Mouse (Mus musculus) urinary bladder, postnatal 4 days (tissue): ENCODE measurements around the gene Pth1r.
"Not testable (repeated sequence)": the region's sequence is repeated elsewhere in the genome, so short reads cannot be mapped to it uniquely, and the experiment has no call there.

Experiments used
- DNase-seq, 2 experiments: peaks; one replicate each; pipeline ENCODE4 v3.0.0; 2021 to 2022; ENCODE audit warnings: low spot score in 2 of 2

Gene Pth1r

DNA sequence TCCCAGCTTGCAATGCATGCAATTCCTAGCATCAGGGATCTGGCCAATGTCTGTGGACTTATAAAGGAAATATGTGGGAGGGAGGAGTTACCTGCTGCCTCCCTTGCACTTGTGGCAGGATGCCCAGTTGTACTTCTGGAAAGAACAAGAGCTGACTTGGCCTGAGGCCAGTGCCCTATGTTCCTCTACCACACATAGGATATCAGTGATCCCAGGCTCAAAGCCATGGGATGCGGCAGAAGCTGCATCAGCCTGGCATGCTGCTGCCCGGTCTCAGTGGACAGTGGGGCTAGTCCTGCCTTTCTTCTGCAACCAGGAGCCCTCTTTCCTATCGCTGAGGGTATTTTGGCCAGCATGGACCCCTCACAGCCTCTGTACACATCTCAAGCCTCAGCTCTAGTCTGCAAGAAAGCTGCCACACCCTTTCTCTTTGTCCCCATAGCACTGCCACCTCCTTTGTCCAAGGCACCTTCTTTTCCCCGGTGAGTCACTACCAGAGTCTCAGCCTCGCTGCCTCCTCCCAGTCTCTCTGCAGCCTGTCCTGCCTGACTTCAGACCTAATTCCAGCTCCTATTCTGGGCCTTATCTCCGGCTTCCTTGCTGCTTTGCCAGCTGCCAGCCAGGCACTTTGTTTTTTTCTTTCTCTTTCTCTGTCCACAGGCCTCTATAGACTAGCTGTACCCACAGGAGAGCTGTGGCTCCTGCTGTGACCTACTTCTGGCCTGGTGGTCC, 62.7 kb downstream of the Pth1r start:
- peak; percentile 77 to 80 for DNase-seq

DNA sequence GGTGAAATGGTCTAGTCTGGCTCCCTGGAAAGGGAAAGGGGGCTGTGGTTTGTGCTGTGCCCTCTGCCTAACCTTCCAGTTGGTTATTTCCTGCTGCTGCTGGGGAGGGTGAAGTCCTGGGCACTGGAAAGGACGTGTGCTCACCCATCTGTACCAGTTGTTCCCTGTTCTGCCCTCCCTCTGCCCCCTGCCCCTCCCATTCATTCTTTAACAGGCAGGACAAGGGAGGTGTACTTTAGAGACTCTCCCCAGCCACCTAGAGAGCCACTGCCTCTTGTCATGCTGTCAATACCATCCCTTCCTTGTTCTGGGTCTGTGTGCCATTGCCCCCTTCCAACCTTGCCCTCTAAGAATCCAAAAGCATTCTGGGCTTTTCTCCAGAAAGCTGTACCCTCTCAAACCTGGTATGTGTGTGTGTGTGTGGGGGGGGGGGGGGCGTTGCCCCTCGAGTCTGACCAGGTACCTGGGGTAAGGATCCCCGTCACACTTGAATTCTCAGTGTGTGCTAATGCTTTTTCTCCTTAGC, 63.3 kb downstream of the Pth1r start:
- no peak for DNase-seq

GRCm38 (mm10) chr9:110682697-110683096, 64.2 kb downstream of the Pth1r start:
- not testable (repeated sequence) for DNase-seq

DNA sequence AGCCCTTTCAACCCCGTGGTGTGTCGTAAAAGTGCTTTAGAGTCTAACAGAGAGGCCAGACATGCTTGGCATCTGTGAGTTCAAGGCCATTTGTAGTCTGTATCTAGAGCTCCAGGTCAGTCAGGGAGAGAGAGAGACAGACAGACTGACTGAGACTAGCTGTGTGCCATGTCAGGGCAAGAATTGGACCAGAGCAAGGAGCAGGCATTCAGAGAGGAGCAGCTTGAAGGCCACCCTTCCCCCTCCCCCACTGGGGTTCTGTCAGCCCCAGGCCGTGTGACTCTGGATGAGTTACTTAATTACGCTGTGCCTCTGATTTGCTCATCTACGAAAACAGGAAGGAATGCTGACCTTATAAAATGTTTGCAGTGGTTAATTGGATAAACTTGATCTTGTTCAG, 64.7 kb downstream of the Pth1r start:
- no peak for DNase-seq

GRCm38 (mm10) chr9:110681817-110682216, 65.1 kb downstream of the Pth1r start:
- DNase-seq: no peak

DNA sequence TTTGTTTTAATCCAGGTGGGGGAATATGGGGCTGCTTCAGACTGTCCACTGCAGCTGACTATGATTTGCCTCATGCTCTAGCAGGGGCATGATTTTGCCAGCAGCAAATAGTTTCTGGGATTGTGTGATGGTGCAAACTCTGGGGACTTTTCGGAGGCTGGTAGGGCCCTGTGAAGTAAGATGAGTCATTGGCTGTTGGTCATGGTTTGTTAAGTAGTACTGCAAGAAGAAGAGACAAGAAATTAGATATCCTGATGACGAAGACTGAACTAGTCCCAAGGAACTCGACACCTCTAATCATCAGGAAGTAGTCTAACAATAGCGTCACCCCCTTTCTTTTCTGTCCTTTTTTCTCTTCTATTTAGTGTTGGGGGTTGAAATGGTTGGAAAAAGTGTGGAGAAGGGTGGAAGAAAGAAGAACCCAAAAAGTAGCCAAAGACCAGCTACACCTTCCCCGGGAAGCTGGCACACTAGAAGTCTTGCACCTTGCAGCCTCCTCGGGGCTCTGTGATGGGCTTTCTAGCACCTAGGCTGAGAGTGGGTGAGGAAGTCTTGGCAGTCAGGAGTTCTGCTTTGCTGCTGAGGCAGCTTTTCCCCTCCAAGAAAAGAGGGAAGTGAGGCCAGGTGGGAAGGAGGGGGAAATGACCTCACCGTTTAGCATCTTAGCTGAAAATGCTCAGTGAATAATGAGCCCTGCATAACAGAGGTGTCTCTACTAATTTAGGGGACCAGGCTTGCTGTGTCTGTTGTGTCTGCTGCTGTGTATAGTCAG, 66.0 kb downstream of the Pth1r start:
- DNase-seq: no peak

GRCm38 (mm10) chr9:110678886-110679285, 68.1 kb downstream of the Pth1r start:
- no peak for DNase-seq

- no peak for DNase-seq
These were observed 70.4 kb downstream of the Pth1r start for GRCm38 (mm10) chr9:110676492-110676911.

GRCm38 (mm10) chr9:110673107-110673752, 73.7 kb downstream of the Pth1r start:
- DNase-seq: no peak

DNA sequence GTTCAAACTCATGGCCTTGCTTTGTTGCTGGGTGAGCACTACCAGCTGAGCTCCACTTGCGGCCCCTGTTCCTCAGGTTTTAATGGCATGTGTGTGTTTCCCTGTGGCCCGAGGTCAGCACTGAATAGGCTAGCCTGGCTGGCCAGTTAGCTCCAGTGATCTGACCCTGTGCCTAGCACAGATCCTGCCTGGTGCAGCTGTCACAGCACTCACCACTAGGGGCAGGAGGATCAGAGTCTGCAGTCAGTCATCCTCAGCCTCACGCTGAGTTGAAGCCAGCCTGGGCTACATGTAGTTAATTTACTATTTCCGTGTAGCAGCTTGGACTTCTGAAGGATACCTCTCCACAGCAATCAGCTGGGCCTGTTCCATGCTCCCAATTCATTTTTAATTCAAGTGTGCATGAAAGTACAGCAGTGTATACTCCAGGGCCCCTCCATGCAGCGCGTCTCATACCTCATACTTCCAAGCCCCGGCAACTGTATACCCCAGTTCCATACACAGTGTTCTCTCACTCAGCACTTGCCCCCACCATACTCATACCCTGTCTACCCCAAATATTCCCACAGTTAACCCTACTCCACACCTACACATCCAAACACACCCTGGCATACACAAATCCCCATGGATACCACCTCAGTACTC, 74.4 kb downstream of the Pth1r start:
- no peak for DNase-seq
